Comparison of ENCODE assay signal across 8 mouse cellular contexts in the genomic region with DNA sequence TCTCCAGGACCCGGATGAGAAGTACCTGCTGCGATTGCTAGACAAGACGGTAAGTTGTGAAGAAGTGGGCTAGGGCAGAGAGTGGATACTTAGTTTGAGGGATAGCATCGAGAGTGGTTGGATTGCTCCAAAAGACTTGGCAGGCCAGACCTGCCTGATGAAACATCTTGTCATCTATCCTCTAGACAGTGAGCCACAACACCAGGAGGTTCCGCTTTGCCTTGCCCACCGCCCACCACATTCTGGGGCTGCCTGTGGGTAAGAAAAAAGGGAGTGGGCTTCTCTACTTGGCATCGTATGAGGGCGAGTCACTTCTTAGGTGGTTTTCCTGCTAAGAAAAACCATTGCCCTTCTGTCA. TPM values are rescaled to one million over a fixed set of nuclear protein-coding genes. Genes with fewer than 3 reads are reported as not detected.
A peak's percentile ranks its signal among the peaks of the same experiment; 100 is the strongest.
DNase-seq lines count a peak whose midpoint lies in the region; ATAC-seq and TF ChIP-seq lines count a peak whose summit lies in the region.

No protein-coding gene starts in this region.

- ATAC-seq in neural tube, embryonic 11.5 days (ENCODE audit: insufficient read depth, low FRiP score, low TSS enrichment) = 0 out of 2 replicates have a peak, but pooled peaks have one; percentile 23
- ATAC-seq in embryonic facial prominence, embryonic 15.5 days (ENCODE audit: insufficient number of reproducible peaks, low FRiP score, low TSS enrichment, low read depth) = no peak
- ATAC-seq in limb, embryonic 14.5 days (ENCODE audit: low FRiP score, low read depth) = no peak
- ATAC-seq in stomach, embryonic 14.5 days (ENCODE audit: insufficient number of reproducible peaks, insufficient read depth, low FRiP score, low read depth) = no peak

- H3K4me3 ChIP-seq in neural tube, embryonic 11.5 days (ENCODE audit: low read depth, low read length) = peak overlapping the region; percentile 80
- peak overlapping the region; percentile 74 for H3K4me3 ChIP-seq in embryonic facial prominence, embryonic 15.5 days (replicated peaks)
- peak overlapping the region; percentile 78 for H3K4me3 ChIP-seq in limb, embryonic 14.5 days (replicated peaks; ENCODE audit: low read length)
- peak overlapping the region; percentile 79 for H3K4me3 ChIP-seq in stomach, embryonic 14.5 days (ENCODE audit: low read depth, low read length)

- H3K27me3 ChIP-seq in neural tube, embryonic 11.5 days (ENCODE audit: control insufficient read depth, insufficient read depth, low read length) = no peaks in the 10 kb centered on the region
- no peaks in the 10 kb centered on the region for H3K27me3 ChIP-seq in embryonic facial prominence, embryonic 15.5 days
- H3K27me3 ChIP-seq in limb, embryonic 14.5 days (ENCODE audit: control insufficient read depth, insufficient read depth, low read length) = no peaks in the 10 kb centered on the region
- H3K27me3 ChIP-seq in stomach, embryonic 14.5 days (ENCODE audit: control insufficient read depth, insufficient read depth, low read length) = no peaks in the 10 kb centered on the region

- H3K9me3 ChIP-seq in neural tube, embryonic 11.5 days (ENCODE audit: control insufficient read depth, low read length) = no peaks in the 10 kb centered on the region
- H3K9me3 ChIP-seq in embryonic facial prominence, embryonic 15.5 days (replicated peaks) = no peaks in the 10 kb centered on the region
- no peaks in the 10 kb centered on the region for H3K9me3 ChIP-seq in limb, embryonic 14.5 days (ENCODE audit: control insufficient read depth, low read length)
- H3K9me3 ChIP-seq in stomach, embryonic 14.5 days (ENCODE audit: control insufficient read depth, low read depth, low read length) = no peaks in the 10 kb centered on the region

- H3K27ac ChIP-seq in neural tube, embryonic 11.5 days (ENCODE audit: low read depth, low read length) = no peak overlapping the region
- H3K27ac ChIP-seq in embryonic facial prominence, embryonic 15.5 days (replicated peaks) = peak overlapping the region; percentile 67; the same call in 1 of the 2 replicates
- H3K27ac ChIP-seq in limb, embryonic 14.5 days (replicated peaks; ENCODE audit: low read depth, low read length) = no peak overlapping the region
- peak overlapping the region; percentile 53; the same call in 1 of the 2 replicates for H3K27ac ChIP-seq in stomach, embryonic 14.5 days (ENCODE audit: low read length)

- DNase-seq in neural tube, embryonic 11.5 days (ENCODE audit: low spot score) = no peak
- DNase-seq in neural tube, embryonic 10.5 days (ENCODE audit: extremely low spot score, low spot score) = no peak
- no peak for DNase-seq in limb, embryonic 14.5 days (ENCODE audit: low spot score)
- DNase-seq in cerebellum, adult 9-10 months = no peak
- DNase-seq in spleen, postnatal 14 days (ENCODE audit: low spot score in 2 of 2) = no peak
- DNase-seq in cerebellum, postnatal 25 days = no peak

- peak overlapping the region; percentile 74 for H3K4me2 ChIP-seq in neural tube, embryonic 11.5 days (ENCODE audit: low read depth)
- H3K4me2 ChIP-seq in embryonic facial prominence, embryonic 15.5 days (replicated peaks) = peak overlapping the region; percentile 66
- H3K4me2 ChIP-seq in limb, embryonic 14.5 days (replicated peaks; ENCODE audit: low read depth, low read length, severe bottlenecking) = peak overlapping the region; percentile 82
- peak overlapping the region; percentile 63 for H3K4me2 ChIP-seq in stomach, embryonic 14.5 days (replicated peaks; ENCODE audit: low read depth, low read length)

- H3K9ac ChIP-seq in neural tube, embryonic 11.5 days (ENCODE audit: low read length) = peak overlapping the region; percentile 68
- H3K9ac ChIP-seq in embryonic facial prominence, embryonic 15.5 days = peak overlapping the region; percentile 62
- H3K9ac ChIP-seq in limb, embryonic 14.5 days (ENCODE audit: low read depth, low read length, severe bottlenecking) = peak overlapping the region; percentile 73
- H3K9ac ChIP-seq in stomach, embryonic 14.5 days (replicated peaks; ENCODE audit: low read depth, low read length) = peak overlapping the region; percentile 60

- H3K4me1 ChIP-seq in neural tube, embryonic 11.5 days (ENCODE audit: control insufficient read depth, insufficient read depth, low read length) = peaks cover 6% of the 10 kb centered on the region; the same call in 1 of the 2 replicates
- H3K4me1 ChIP-seq in embryonic facial prominence, embryonic 15.5 days = peaks cover 21% of the 10 kb centered on the region
- H3K4me1 ChIP-seq in limb, embryonic 14.5 days (ENCODE audit: control insufficient read depth, insufficient read depth, low read length) = peaks cover 9% of the 10 kb centered on the region
- peaks cover 3% of the 10 kb centered on the region; the same call in 1 of the 2 replicates for H3K4me1 ChIP-seq in stomach, embryonic 14.5 days (ENCODE audit: control insufficient read depth, insufficient read depth, low read length)

- peaks cover 7% of the 10 kb centered on the region; the same call in 1 of the 2 replicates for H3K36me3 ChIP-seq in neural tube, embryonic 11.5 days (ENCODE audit: control insufficient read depth, insufficient read depth, low read length)
- H3K36me3 ChIP-seq in embryonic facial prominence, embryonic 15.5 days = peaks cover 29% of the 10 kb centered on the region
- H3K36me3 ChIP-seq in limb, embryonic 14.5 days (ENCODE audit: control insufficient read depth, insufficient read depth, low read length) = peaks cover 35% of the 10 kb centered on the region
- H3K36me3 ChIP-seq in stomach, embryonic 14.5 days (ENCODE audit: control insufficient read depth, insufficient read depth, low read length) = peaks cover 27% of the 10 kb centered on the region

- no peak for TF ChIP-seq POLR2A in limb, embryonic 14.5 days (IDR thresholded peaks at IDR 0.05; ENCODE audit: borderline replicate concordance, extremely low read depth, insufficient read depth, insufficient read length)

- WGBS in neural tube, embryonic 11.5 days = 34% methylated on average over 8 of the region's 8 CpGs
- 15% methylated on average over 8 of the region's 8 CpGs for WGBS in embryonic facial prominence, embryonic 15.5 days
- WGBS in limb, embryonic 14.5 days = 24% methylated on average over 8 of the region's 8 CpGs
- WGBS in stomach, embryonic 14.5 days = 18% methylated on average over 8 of the region's 8 CpGs

RNA-seq across cellular contexts. Expression of a gene that starts 1.0 kb away (rescaled TPM):
- polyA plus RNA-seq in neural tube, embryonic 11.5 days (2014; fragmentation: Nextera tagmentation; extraction: Ambion mirVana) = 22.9 and 28.8 TPM in 2 replicates
- 41.0 and 41.2 TPM in 2 replicates for polyA plus RNA-seq in embryonic facial prominence, embryonic 15.5 days (2015; fragmentation: Nextera tagmentation; extraction: Ambion mirVana)
- 43.0 and 46.0 TPM in 2 replicates for polyA plus RNA-seq in limb, embryonic 14.5 days (2012; rRNA removed)
- 28.6 and 31.8 TPM in 2 replicates for polyA plus RNA-seq in limb, embryonic 14.5 days (2014; fragmentation: Nextera tagmentation; extraction: Ambion mirVana)
- polyA plus RNA-seq in stomach, embryonic 14.5 days (2014; fragmentation: Nextera tagmentation; extraction: Ambion mirVana) = 39.3 and 39.9 TPM in 2 replicates

RNA-seq across cellular contexts. Expression of a gene that starts 8.8 kb away (rescaled TPM):
- polyA plus RNA-seq in neural tube, embryonic 11.5 days (2014; fragmentation: Nextera tagmentation; extraction: Ambion mirVana) = 81.2 and 83.8 TPM in 2 replicates
- polyA plus RNA-seq in embryonic facial prominence, embryonic 15.5 days (2015; fragmentation: Nextera tagmentation; extraction: Ambion mirVana) = 102 TPM in 2 replicates
- 74.9 and 82.9 TPM in 2 replicates for polyA plus RNA-seq in limb, embryonic 14.5 days (2012; rRNA removed)
- polyA plus RNA-seq in limb, embryonic 14.5 days (2014; fragmentation: Nextera tagmentation; extraction: Ambion mirVana) = 92.1 and 97.6 TPM in 2 replicates
- polyA plus RNA-seq in stomach, embryonic 14.5 days (2014; fragmentation: Nextera tagmentation; extraction: Ambion mirVana) = 85.5 and 91.3 TPM in 2 replicates

RNA-seq across cellular contexts. Expression of a gene that starts 20.7 kb away (rescaled TPM):
- not detected in 2 replicates for polyA plus RNA-seq in neural tube, embryonic 11.5 days (2014; fragmentation: Nextera tagmentation; extraction: Ambion mirVana)
- not detected in 2 replicates for polyA plus RNA-seq in embryonic facial prominence, embryonic 15.5 days (2015; fragmentation: Nextera tagmentation; extraction: Ambion mirVana)
- polyA plus RNA-seq in limb, embryonic 14.5 days (2012; rRNA removed) = not detected in 2 replicates
- not detected in 2 replicates for polyA plus RNA-seq in limb, embryonic 14.5 days (2014; fragmentation: Nextera tagmentation; extraction: Ambion mirVana)
- polyA plus RNA-seq in stomach, embryonic 14.5 days (2014; fragmentation: Nextera tagmentation; extraction: Ambion mirVana) = not detected in 2 replicates

RNA-seq across cellular contexts. Expression of a gene that starts 44.6 kb away (rescaled TPM):
- polyA plus RNA-seq in neural tube, embryonic 11.5 days (2014; fragmentation: Nextera tagmentation; extraction: Ambion mirVana) = 117 and 120 TPM in 2 replicates
- 70.3 and 82.6 TPM in 2 replicates for polyA plus RNA-seq in embryonic facial prominence, embryonic 15.5 days (2015; fragmentation: Nextera tagmentation; extraction: Ambion mirVana)
- polyA plus RNA-seq in limb, embryonic 14.5 days (2012; rRNA removed) = 83.0 and 110 TPM in 2 replicates
- 77.8 and 86.8 TPM in 2 replicates for polyA plus RNA-seq in limb, embryonic 14.5 days (2014; fragmentation: Nextera tagmentation; extraction: Ambion mirVana)
- polyA plus RNA-seq in stomach, embryonic 14.5 days (2014; fragmentation: Nextera tagmentation; extraction: Ambion mirVana) = 93.0 and 101 TPM in 2 replicates

RNA-seq across cellular contexts. Expression of a gene that starts 48.9 kb away (rescaled TPM):
- 33.7 and 38.2 TPM in 2 replicates for polyA plus RNA-seq in neural tube, embryonic 11.5 days (2014; fragmentation: Nextera tagmentation; extraction: Ambion mirVana)
- polyA plus RNA-seq in embryonic facial prominence, embryonic 15.5 days (2015; fragmentation: Nextera tagmentation; extraction: Ambion mirVana) = 25.6 and 27.6 TPM in 2 replicates
- polyA plus RNA-seq in limb, embryonic 14.5 days (2012; rRNA removed) = 19.3 and 21.4 TPM in 2 replicates
- polyA plus RNA-seq in limb, embryonic 14.5 days (2014; fragmentation: Nextera tagmentation; extraction: Ambion mirVana) = 21.6 and 23.7 TPM in 2 replicates
- 20.3 and 23.1 TPM in 2 replicates for polyA plus RNA-seq in stomach, embryonic 14.5 days (2014; fragmentation: Nextera tagmentation; extraction: Ambion mirVana)

Comparison
In these comparisons a context has a peak if more than half of its experiments do, and no peak if none do; other contexts are left out.
1. H3K27ac ChIP-seq: peak in embryonic facial prominence, embryonic 15.5 days (single experiment) and stomach, embryonic 14.5 days (single experiment); none in neural tube, embryonic 11.5 days (single experiment) and limb, embryonic 14.5 days (single experiment).
2. Peak in every context shown above with its lines, with median percentiles within 50 percentile points of each other: H3K4me2 ChIP-seq, H3K4me3 ChIP-seq and H3K9ac ChIP-seq.